Mouse (Mus musculus) embryonic fibroblast, embryonic 13.5 days (primary cell): ENCODE measurements around the gene Pon2.

Experiments used
- CTCF ChIP-seq: IDR thresholded peaks from 2 replicates; pipeline ENCODE4 v1.5.1; 2011; ENCODE audit warnings: mild to moderate bottlenecking, control low read depth, low read length, moderate library complexity, borderline replicate concordance; ENCODE audit not compliant: insufficient read depth
- POLR2A ChIP-seq: IDR thresholded peaks from 2 replicates; pipeline ENCODE4 v1.6.1; 2011; ENCODE audit warnings: low read depth, mild to moderate bottlenecking, control low read depth, low read length, moderate library complexity

GRCm38 (mm10) chr6:5233812-5234211 is 64.4 kb downstream of the Pon2 start:
- TF ChIP-seq CTCF, result no peak
- no peak for TF ChIP-seq POLR2A
